Mouse (Mus musculus) left cerebral cortex, postnatal 10 days (tissue): Measurements from ENCODE around the gene Opcml. TPM values are rescaled to one million over a fixed set of nuclear protein-coding genes. Genes with fewer than 3 reads are reported as not detected.

Source experiments
- DNase-seq, 2 experiments: peaks; one replicate each; pipeline ENCODE4 v3.0.0; 2021 to 2022; ENCODE audit warnings: low spot score in 2 of 2, mixed read lengths in 1 of 2; ENCODE audit errors: extremely low spot score in 1 of 2
- intact Hi-C: fragments of 180-260 bp; cut with DNase I; formaldehyde crosslinking; loops from one replicate; pipeline ENCODE4 v1.15.1; 2025
- total RNA-seq, 2 experiments: library from RNA; stranded (reverse); gene quantifications; 2 replicates each; pipeline ENCODE4 v1.2.3; 2021

Opcml gene
- total RNA-seq, 2 experiments from 2014 or later: 391 to 412 TPM

DNA sequence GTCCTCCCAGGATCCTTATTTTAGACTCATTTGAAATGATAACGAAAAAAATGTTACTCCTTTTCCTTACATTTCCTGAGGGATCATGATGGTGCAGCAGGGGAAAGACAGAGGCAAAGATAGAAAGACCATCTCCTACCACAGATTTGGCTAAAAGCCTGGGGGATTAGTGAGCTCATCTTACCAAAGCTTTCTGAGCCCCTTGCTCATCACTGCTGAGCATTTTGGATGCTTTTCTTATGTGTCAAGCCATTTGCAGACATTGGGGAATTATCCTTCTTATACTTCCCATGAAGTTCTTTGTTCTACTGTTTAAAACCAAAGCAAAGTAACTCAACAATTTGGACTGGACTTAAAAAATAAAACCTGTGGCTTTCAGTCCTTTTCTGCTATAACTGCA, 30.6 kb downstream of the Opcml start:
- intact Hi-C loops: no loop called here
- no peak for DNase-seq

DNA sequence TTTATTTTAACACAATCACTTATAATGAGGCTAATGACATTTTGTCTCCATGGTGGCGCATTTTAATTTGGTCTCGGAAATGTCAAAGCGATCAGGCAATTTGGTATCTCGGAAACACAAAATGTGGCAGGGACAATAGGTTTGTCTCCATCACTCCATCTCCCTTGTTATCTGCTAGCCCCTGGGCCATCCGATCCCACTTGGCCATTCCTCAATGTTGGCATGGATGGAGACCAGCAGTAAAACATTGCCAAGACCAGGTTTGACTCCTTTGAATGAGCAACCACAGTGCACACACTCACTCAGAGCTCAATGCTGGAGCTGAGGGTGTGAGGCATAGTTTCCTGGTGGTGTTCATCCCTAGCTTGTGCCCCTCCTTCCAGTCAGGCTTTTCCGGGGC, 32.1 kb downstream of the Opcml start:
- DNase-seq: no peak
- intact Hi-C loops: no loop called here

DNA sequence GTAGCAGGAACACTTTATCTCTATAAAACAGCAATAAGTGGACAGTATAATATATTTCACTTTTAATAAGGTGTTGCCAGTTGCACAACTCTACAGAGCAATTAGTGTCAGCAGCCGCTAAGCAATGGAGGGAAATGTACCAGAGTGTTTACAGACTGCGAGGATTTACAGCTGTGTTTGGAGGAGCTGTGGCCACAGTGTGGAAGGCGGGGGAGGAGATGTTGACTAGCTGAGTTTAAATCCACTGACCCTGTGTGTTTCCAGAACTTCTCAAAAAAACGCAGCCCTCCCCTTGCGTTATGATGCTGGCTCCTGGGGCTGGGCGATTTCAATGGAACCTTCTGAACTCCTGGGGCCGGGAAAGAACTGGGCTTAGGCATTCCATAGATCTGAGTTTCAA, 33.8 kb downstream of the Opcml start:
- intact Hi-C loops: no loop called here
- DNase-seq: no peak

DNA sequence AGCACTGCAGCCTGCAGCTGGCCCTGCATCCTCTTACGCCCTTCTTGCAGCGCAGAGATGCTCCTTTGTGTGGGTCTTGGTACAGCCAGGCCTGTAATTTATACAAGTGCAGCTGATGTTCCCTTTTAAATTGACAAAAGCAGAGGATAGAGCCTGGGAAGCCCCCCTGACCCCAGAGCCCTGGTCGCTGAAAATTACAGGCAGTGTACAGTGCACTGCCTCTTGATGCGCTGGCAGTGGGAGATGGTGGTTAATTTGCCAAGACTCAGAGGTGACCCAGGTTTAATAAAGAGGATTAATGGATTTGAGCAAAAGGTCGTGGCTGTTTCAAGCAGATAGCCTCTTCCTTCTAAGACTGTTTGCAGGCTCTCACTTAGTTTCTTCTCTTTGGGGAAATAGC, 39.9 kb downstream of the Opcml start:
- intact Hi-C loops: no loop called here

DNA sequence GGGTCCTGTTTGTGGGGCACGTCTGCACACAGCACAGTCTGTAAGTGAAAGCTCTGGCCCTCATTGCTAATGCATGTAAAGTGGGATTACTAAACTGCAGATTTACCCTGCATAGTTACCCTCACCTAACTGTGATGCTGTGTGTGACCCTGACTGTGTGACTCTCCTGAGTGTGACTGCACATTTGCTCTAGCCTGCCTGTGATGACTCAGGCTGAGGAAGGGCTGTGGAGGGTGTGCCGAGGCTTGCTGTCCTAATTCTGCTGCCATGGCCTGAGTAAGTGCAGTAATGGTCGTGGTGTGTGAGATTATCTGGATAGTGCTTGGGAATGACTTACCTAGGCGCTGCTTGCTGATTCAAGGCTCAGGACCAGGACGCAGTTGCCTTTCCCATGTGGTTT, 52.2 kb downstream of the Opcml start:
- intact Hi-C loops: no loop called here

More for the DNA sequence above, 39.9 kb downstream of the Opcml start:
- no peak for DNase-seq

DNA sequence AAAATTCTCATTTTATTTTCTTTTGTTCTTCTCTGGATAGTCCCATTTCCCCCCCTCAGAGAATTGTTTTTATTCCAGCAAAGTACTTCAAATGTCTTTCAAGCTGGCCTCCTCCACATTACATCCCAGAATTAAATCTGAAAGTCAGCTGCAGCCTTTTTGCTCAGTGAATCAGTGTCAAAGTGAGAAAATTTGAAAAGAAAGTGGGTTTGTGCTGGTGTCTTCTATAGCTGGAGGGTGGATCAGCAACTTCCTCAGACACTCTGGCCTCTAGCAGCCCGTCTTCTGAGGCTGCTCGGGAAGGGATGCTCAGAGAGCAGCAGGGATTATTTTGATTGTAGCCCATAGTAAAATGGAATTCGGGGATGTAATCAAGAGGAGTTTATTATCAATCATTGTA, 81.0 kb downstream of the Opcml start:
- intact Hi-C loops: no loop called here
- no peak for DNase-seq

More for the DNA sequence above, 52.2 kb downstream of the Opcml start:
- DNase-seq: no peak

DNA sequence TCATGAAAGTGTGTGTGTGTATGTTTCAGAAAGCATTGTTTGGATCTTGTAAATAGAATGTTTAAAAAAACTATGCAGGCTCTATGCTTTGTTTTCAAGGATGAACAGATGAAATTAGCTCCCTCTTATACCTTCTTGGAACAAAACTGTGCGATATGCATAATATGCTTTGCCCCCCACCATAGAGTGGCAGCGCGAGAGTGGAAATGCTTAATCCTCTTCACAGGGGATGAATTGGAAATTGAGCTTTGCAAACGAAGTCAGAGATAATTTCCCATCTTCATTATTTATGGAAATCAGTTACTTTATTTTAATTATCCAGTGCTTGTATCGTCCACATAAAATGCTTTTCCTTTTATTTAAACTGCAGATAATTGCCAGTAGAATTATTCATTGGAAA, 99.1 kb downstream of the Opcml start:
- intact Hi-C loops: no loop called here
- no peak for DNase-seq

DNA sequence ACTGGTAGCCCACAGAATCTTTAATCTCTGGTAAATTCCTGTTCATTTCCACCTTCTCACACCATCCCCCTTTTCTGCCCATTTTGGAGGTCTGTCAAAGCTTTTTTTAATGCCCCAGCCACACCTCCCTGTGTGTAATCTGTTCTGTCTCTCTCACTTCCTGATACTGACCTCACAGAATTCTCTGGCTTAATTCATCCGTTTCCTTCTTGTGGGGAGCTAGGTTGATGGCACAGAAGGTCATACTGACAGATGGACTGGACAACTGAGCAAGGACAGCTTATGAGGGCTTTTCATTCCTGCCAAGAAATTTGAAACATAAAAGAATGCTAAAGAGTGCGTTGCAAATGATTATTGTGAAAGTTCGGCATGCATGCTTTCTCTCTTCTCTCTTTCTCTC, 126.7 kb downstream of the Opcml start:
- intact Hi-C loops: no loop called here
- no peak for DNase-seq

DNA sequence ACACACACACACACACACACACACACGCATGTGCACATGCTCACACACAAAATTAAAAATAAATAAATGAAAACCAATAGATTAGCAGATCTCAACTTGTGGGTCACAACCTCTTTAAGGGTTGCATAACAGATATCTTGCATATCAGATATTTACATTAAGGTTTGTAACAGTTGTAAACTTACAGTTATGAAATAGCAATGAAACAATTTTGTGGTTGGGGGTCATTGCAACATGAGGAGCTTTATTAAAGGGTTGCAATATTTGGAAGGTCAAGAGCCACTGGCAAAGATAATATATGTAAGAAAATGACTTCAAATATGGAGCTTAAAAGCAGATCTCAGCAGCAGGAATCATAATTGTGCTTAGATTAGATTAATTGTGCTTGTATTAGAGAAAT, 132.9 kb downstream of the Opcml start:
- intact Hi-C loops: no loop called here
- no peak for DNase-seq

DNA sequence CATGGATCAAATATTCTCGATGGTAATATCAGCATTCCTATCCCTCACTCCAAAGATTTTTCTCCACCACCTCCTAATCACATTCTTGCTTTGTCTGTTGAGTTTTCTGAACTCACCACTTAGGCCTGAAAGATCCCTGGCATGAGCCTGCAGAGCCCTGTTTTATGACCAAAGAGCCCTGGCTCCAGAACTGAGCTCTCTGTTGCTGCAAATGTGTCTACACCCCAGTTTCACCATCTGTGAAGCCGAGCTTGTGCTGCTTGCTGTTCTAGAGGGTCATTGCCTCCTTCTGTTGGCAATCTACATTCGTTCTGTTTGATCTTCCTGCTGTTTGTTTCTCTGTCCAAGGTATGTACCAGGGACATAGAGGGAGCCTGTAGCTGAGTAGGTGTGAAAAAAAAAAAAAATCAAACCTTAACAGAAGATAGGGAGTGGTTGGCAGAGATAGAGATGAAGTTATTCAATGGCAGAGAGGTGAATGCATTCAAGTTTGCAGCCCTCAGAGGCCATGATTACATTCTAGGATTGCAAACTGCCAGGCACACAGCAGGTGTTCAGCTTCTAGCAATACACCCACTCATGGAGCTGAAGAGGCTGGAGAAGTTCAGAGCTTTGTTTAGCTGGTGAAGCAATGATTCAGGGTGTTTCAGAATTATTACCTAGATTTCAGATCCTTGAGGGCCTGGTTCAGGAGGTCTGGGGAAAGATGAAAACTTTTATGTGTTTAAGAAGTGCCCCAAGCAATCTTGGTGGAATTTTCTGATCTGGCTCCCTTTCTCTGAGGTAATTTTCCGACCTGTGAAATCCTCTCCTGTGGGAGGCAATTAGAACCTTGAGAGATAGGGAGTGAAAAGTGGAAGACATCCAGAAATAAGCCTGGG, 133.6 kb downstream of the Opcml start:
- intact Hi-C loops: no loop called here
- no peak for DNase-seq

DNA sequence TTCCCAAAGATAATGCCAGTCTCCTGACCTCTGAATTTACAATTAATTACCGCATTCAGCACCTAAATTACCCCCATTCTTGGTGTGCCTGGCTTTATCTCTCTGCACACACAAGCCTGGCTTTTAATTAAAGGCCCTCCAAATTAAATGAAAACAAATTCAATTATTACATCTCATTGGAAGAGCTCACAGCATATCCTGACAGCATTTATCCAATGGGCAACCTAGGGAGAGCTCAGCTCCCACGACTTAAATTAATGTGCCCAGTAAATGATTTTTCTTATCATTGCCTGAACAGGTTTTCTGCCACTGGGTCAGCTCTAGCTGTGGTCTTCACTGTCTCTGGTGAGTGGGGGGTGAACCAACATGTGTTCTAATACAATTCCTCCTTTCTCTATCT, 135.1 kb downstream of the Opcml start:
- intact Hi-C loops: no loop called here
- no peak for DNase-seq

DNA sequence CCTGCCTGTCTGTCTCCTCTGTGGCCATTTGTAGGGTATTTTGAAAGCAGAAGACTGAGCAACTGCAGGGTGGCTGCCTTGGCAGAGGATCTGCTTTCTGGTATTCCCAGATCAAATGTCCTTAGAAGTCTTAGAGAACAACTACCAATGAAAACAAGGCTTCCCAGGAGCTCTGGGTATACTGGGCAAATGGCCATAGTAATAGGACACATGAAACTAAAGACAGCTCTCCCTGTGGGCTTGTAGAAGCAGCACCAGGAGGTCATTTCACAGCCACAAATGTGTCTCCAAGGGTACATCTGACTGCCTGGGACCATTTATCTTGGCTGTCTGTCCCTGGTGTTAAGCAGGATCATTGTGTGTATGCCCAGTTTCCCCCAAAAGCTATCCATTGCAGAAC, 146.7 kb downstream of the Opcml start:
- intact Hi-C loops: no loop called here
- DNase-seq: no peak

DNA sequence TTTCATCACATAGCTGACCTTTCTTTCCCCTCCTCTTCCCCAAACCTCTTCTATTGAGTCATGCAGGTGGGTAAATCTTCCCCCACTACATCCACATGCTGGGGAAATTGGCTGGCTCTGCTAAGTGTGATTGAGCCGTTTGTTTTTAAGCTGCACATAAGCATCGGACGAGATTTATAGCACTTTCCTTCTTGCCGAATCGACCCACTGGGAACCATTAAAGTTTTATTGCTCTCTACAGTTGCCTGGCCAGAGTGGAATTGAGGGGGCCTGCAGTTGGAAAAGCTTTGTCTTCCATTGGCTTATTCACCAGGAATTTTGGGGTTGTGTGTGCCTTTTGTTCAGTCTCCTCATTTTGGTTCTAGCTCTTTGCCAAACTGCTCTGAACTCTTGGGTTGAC, 147.1 kb downstream of the Opcml start:
- DNase-seq: no peak
- intact Hi-C loops: no loop called here

DNA sequence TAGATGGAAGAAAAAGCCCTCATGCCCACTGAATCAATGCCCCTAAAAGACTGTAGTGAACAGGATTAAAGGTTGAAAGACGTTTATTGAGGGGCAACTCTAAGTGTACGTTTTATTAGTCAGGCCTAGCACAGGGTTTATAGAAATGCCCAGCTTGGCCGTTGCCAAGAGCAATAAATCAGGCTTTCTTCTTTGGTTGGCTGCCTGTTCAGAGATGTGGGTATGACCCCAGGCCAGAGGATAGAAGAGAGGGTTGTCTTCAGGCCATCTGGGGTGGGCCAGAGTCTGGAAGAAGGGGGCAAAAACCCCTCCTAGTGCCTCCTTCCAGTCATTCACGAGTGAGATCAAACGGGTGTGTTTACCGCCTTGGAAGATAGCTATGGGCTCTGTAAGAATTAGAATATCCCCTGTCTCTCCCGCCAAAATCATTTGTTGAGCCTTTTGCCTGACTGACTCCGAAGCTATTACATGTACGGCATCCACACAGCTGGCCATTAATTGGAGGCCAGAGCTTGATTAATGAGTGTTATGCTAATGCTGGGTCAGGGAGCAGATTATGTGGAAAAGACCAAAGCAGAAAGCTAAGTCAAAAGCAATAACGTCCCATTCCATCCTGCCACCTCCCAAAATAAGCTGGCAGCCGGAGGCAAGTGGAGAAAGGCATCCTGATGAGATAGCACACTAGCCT, 154.9 kb downstream of the Opcml start:
- no peak for DNase-seq
- intact Hi-C loops: no loop called here

DNA sequence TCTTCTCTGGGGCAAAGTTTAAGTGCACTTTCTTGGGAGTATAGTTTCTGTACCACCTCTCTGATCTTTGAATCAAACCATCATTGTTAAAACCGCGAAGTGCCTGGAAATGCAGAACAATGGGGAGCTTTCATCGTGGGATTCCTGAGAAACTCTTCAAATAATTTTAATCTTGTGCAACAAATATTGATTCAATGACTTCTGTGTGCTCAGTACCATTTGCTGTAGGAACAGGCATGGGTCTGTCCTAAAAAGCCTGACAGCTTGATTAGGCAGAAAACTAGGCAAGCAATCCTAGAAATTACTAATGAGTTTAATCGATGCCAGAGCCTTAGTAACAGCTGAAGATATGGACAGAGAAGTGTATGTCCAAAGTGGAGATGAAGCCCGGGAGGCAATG, 160.5 kb downstream of the Opcml start:
- intact Hi-C loops: no loop called here
- no peak for DNase-seq

DNA sequence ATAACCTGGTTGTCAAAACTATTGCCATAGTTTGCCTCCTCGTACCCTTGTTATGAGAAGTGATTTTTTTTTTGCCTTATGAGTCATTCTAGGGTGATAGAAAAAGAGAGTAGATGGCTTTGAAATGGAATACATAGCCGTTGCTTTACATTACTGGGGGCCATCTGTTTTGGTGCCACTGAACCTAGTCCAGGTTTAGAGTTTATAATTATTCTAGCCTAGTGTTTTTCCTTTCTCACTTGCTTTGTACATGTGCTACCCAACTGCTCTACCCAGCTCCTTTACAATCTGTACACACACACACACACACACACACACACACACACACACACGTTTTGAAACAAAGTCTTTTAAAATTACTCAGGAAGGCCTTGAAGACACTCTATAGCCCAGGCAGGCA, 171.1 kb downstream of the Opcml start:
- intact Hi-C loops: no loop called here
- no peak for DNase-seq

DNA sequence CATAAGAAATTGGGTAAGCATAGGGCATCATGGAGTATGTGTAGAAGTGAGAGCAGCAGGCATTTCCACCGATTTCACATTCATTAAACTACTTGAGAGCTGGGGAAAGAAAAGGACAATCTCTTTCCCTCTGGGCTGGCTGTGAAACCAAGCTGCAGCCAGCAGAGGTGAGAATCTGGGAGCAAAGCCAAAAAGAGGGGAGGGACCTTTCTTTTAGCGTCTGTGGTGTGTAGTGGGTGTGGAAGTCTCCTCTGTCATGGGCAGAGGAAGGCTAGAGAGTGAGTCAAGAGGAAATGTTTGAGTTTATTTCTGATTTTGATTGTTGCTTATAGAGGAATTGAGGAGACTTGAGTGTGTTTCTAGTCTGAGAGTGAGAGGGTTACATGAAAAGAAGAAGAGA, 172.8 kb downstream of the Opcml start:
- intact Hi-C loops: no loop called here

DNA sequence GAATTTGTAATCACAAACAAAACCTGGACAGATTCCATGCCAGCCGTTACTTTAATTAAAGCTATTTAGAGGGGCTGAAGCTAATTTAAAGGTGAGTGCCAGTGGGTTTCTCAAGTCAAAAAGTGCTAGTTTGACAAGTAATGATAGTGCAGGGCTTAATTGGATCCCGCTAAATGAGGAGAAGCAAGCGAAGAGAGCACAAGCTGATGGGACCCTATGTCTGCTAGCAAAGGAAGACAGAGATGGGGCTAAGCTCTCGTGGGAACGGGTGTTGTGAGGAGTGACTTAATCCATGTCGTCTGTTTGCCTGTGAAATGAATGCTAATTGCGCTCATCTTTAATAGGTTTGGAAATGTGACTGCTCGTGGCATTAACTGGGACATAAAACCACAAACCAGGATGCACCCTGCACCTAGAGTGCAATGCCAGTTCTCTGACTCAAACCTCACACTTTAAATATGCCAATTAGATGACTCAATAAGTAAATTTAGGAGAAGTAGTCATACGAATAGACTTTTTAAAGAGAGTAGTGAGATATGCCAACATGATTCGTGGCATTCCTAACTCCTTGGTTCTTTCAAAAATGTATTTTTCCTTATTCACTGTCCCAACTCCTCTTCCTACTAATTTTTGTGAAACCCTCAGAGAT, 174.5 kb downstream of the Opcml start:
- intact Hi-C loops: no loop called here
- DNase-seq: no peak

More for the DNA sequence above, 172.8 kb downstream of the Opcml start:
- no peak for DNase-seq

DNA sequence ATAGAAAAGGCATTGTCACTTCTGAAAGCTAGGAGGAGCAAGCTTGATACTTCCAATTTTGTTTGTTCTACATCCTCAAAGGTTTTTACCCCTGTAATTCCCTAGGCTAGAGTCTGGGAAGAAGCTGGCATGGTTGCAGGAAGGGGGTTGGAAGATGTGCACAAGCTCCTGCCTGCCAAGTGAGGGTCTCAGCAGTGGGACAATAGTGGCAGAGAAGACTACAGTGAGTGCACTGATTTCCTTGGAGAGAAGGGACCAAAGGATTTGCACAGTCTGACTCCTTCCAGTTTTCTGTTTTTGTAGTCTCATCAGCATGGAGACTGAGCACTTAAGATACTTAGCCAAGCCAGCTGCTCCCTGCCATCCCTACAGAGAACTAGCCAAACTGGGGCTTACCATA, 177.7 kb downstream of the Opcml start:
- DNase-seq: no peak

DNA sequence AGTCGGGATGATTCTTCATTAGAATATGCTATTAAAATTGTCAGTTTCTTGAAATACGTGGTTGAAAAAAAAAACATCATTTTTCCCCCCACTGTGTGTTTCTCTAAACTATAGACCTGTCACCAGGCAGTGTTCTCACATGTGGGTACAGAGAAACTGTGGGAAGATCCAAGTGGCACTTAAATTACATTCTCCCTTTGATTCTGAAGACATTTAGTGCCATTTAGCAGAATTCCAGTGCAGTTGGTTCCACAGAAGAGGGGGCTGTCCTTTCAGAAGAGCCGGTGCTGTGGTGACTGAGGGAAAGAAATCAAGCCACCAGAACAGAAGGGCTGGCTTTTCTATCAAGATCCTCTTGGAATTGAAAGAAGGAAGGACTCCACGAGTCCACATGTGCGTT, 181.7 kb downstream of the Opcml start:
- DNase-seq: no peak
- intact Hi-C loops: no loop called here

More for the DNA sequence above, 177.7 kb downstream of the Opcml start:
- intact Hi-C loops: no loop called here
